Mouse (Mus musculus) CD4-positive helper T cell, adult 2 months (primary cell): ENCODE measurements around the gene 1700001C19Rik.
A peak's percentile ranks its signal among the peaks of the same experiment; 100 is the strongest.

ENCODE experiments used
- DNase-seq: peaks from one replicate; pipeline ENCODE4 v3.0.0-alpha.2; 2012; ENCODE audit warnings: low read depth, missing footprints, low spot score

Gene 1700001C19Rik

DNA sequence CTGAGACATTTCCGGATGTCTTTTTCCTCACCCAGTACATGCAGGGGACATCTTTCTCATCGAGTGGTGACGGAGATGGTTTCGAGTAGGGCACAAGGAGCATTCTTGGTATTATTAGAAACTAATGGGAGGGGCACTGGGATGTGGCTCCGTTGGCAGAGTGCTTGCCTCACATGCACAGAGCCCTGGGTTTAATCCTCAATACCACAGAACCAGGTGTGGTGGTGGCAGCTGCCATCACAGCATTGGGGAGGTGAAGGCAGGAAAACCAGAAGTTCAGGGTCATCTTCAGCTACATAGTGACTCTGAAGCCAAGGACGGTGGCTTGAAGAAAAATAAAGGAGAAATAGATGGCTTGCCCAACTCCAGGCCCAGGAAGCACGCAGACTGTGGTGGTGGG lies 25.0 kb upstream of the 1700001C19Rik start:
- DNase-seq, result no peak

DNA sequence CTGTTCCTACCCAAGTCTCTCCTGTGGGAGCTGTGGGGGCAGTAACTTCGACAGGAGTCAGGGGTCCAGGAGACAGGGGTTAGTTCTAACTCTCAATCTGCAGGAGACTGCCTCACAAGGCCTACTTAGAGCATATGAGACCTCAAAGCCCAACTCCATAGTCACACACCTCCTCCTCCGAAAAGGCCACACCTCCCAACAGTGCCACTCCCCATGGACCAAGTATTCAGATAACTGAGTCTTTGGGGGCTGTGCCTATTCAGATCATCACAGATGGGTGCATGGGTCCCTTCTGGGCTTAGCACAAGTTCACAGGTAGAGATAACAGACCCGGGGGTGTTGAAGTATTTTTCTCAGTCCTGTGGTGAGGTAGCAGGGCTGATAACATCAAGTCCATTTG lies 24.5 kb upstream of the 1700001C19Rik start:
- no peak for DNase-seq

DNA sequence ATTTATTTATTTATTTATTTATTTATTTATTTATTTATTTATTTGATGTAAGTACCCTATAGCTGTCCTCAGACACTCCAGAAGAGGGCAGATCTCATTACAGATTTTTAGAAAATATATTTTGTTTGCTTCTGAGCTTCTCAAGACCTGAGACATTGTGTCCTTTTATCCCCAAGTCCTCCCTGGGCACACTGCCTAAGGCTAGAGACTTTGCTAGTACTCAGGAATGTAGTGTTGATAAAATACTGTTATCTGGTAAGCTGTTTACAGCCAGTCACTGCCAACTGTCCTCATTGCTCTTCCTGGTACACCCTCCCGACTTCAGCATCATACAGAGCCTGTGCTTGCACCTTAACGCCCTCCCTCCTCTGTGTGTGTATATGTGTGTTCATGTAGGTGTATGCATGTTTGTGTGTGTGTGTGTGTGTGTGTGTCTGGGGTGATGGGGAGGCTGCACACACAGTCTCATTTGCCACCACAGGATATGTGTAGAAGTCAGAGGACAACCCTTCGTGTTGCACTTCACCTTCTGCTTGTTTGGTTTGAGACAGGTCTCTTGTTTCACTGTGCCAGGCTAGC lies 22.3 kb upstream of the 1700001C19Rik start:
- no peak for DNase-seq

DNA sequence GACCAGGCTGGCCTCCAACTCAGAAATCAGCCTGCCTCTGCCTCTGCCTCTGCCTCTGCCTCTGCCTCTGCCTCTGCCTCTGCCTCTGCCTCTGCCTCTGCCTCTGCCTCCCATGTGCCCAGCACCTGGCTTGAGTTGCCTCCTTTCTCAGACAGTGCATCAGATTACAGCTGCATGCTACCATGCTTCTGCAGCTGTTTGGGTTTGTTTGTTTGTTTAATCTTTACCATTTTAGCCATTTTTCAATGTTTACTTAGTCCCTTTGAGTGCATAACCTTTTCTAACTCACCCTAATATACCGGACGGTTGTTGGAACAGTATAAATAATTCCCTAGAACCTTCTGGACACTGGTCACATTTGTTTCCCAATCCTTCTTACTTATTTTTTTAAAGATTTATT lies 21.8 kb upstream of the 1700001C19Rik start:
- no peak for DNase-seq

DNA sequence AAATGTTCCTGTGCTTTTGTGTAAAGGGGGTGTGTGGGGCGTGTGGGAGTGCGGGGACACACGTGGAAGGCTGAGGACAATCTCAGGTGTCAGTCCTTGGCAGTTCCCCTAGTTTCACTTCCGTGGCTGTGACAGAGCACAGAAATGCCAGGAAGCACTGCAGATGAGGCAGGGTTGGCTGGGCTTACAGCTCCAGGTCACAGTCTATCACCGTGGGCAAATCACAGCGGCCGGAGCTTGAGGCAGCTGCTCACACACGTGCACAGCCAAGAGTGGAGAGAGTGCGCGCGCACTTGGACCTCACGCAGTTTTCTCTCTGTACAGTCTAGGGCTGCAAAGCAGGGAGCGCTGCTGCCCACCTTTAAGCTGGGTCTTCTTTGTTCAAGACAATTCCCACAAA lies 21.1 kb upstream of the 1700001C19Rik start:
- no peak for DNase-seq

DNA sequence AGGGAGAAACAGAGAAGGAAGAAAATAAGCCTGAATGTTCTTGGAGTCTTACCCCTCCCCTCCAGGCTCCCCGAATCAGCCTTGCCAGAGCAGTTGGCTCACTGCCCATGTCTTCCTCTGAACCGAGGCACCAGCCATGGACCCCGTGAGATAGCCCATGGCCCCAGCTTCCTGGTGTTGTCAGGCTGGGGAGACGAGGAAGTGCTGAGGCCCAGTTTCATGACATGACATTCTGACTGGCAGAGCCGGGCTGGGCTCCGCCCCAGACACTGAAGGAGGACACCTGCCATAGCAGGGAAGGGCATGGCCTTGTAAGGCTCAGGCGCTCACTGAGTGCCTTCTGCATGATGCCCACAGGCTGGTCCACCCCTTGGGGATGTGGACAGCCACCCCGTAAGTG lies 17.5 kb upstream of the 1700001C19Rik start:
- no peak for DNase-seq

DNA sequence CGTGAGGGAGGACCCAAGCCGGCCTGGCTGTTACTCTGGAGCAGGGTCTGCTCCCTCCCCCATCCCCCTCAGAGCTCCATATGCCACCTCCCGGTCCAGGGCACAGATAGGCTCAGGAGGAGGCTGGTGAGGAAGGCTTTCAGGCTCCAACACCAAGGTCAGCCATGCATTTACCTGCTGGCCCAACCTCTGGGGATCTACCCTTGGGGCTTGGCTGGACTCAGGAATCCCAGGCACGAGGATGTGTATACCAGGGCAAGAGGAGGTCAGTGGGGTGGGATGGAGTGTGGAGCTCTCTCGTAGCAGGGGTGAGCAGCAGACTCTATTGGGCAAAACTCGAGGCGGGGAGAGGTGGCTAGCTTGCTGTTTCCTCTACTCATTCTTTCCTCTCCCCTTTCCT lies 15.7 kb upstream of the 1700001C19Rik start:
- no peak for DNase-seq

DNA sequence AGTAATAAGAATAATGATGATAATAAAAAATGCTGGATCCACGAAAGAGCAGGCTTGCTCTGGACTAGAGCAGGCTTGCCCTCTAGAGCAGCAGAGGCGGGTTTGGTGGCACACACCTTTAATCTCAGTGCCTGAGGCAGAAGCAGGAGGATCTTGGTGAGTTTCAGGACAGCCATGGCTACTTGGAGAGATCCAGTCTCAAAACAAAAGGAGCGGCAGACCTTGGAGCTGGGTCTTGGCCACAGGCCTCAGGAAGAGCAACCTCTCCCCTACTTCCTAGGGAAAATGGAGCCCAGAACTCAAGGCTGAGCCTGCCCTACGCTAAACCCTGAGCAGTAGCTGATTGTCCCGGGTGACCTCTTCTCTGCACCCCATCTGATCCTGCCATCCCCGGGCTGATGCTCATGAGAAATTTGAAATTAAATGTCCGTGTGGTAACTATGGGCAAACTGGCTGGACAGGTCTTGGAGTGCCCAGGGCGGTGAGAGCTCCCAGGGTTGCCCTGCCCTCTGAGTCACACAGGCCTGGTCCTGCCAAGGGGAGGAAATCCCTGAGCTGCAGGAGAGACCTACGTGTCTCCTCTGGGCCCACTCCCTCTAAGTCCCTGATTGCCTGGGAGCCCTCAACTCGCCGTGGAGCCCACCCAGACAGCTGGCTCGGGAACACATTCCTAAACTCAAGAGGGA lies 13.8 kb upstream of the 1700001C19Rik start:
- DNase-seq, result no peak

DNA sequence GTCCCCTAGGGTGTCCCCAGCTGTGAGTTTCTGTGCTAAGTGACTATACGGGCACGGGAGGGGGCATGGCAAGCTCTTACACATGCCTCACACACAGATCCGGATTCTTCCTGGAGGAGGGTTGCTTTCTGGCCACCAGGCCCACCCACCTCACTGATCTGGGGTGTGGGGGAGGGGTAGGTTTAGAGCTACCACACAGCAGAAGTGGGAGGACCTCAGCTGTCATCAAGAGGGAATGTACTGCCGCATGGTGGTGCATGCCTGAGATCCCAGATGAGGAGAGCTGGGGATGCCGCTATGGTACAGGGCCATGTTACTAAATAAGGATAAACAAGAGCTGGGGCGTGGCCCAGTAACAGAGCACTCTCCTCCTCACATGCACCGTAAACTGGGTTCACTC lies 13.1 kb upstream of the 1700001C19Rik start:
- DNase-seq, result no peak

DNA sequence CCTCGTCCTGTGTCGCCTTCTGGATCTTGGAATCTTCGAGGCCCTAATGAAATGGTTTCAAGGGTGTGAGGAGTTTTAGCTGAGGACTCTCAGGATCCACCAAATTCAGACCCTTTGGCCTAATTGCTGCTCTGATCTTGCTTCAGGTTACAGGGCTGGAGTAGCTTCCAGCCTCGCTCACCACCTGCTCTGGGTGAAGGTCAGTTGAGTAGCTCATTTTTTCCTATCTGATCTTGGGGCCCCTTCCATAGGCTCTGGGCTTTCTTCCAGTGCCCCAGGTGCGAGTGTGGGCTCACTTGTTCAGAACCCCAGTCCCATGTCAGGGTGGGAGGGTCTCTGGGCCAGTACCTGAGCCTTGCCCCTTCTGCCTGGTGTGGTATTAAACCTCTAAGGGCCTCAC lies 12.3 kb upstream of the 1700001C19Rik start:
- DNase-seq, result no peak

DNA sequence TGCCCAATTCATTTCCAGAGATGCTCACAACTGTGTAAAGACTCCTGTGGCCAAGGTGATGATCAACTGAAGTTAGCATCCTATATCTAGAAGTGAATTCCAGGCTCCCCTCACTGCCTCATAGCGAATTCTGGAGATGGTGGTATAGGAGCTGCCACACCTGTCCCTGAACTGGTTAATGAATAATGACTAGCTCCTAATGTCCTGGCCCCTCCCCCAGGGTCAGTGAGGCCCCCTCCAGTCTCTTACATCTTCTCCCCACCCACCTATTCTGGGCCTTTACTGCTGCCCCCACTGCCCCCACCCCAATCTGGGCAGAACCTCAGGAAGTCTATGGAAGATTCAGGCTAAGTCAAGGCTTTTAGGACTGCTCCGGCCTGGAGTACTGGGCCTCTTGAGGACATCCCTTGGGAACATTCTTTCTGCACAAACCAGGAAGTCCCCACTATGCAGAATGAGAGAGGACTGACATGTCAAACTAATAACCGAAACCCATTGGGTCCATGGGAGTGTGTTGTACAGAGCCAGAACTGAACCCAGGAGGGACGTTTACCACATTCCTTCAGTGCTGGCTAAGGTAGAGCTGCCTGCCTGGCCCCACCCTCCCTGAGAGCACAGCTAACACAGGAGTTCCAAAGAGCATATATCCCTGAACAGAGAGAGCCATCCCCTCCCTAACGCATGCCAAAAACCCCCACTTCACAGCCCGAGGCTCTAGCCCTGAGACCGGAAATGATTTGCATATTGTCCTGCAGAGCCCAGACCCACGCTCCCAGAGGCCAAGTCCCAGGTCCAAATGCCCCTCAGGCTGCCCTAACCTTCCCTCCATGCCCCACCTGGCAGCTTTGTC lies 11.6 kb upstream of the 1700001C19Rik start:
- no peak for DNase-seq

DNA sequence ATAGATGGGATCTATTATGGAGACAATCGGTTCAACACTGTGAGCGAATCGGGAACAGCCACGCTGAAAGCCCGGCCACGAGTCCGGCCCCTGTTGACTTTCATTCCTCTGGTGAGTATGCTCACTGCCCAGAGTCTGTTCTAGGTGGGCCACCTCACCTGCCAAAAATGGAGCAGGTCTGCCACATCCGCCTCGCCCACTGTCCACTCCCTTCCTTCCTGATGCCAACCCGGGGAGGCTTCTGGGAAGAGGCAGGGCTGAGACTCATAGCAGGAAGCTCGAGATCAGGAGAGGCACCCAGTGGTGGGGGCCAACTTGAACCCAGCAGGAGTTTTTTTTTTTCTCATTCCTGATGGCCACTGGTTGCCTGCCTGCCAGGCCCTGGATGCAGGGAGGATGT lies 9.4 kb upstream of the 1700001C19Rik start:
- no peak for DNase-seq

DNA sequence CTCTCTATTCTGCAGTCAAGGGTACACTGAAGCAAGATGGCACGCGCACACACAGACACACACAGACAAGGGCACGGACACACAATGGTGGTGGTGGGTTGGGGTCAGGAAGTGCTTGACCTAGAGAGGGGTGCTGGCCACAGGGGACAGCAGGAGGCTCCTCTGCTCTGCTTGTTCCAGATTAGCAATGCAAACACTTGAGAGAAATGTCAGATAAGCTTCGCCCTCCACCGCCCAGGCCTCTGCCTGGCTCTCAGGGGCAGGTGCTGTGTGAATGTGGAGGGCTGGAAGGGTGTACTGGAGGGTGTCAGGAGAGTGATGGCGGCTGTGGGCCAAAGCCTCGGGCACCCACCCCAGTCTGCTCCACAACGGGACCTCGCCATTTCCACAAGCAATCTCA lies 8.8 kb upstream of the 1700001C19Rik start:
- DNase-seq, result no peak

DNA sequence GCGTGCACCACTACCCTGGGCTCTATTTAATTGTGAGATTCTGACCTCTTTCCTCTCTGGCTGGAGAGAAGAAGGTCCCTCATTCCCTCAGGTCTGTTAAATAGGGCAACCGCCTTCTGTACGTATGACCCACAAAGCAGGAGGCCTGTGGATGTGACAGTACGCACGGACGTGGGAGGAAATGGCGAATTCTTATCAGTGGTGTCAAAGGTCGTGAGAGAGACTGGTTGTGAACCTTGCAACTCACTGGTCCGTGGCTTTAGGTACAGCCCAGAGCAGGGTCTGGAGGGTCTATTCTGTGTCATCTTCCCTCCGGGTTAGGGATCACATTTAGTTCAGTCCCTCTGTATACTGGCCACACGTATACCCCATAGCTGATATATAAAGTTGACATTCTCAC lies 8.3 kb upstream of the 1700001C19Rik start:
- DNase-seq, result no peak

DNA sequence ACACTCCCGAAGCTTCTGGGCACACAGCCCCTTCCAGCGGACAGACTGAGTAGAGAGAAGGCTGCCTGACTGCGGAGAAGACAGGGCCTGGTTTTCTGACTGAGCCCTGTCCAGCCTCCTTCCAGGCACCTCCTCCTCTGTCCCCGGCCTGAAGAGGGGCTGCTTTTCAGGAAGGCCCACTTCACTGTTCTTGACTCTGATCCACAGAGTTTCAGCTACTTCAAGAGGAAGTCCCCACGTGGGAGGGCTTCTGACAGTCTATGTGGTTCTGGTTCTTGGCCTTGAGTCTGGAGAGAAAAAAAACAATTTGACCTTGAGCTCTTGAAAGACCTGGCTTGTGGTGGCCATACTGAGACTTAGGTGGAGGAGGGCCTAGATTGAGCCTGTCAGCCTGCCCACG lies 6.9 kb upstream of the 1700001C19Rik start:
- no peak for DNase-seq

DNA sequence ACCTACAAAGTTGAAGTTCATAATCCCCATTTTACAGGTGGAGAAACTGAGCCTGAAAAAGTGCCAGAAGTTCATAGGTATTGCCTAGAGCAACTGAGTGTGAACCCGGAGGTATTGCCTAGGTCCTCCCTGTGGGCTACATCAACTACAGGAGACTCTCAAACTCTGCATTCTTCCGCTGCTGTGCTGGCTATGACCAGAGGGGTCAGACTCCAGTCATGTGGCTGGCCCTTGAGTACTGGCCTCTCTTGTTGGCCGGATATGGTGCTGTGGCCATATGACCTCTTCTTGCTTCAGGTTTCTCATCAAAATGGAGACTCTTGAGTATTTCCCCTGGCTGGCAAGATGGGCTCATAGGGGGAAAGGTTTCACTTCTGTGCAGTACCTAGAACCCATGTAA lies 5.1 kb upstream of the 1700001C19Rik start:
- DNase-seq, result no peak

DNA sequence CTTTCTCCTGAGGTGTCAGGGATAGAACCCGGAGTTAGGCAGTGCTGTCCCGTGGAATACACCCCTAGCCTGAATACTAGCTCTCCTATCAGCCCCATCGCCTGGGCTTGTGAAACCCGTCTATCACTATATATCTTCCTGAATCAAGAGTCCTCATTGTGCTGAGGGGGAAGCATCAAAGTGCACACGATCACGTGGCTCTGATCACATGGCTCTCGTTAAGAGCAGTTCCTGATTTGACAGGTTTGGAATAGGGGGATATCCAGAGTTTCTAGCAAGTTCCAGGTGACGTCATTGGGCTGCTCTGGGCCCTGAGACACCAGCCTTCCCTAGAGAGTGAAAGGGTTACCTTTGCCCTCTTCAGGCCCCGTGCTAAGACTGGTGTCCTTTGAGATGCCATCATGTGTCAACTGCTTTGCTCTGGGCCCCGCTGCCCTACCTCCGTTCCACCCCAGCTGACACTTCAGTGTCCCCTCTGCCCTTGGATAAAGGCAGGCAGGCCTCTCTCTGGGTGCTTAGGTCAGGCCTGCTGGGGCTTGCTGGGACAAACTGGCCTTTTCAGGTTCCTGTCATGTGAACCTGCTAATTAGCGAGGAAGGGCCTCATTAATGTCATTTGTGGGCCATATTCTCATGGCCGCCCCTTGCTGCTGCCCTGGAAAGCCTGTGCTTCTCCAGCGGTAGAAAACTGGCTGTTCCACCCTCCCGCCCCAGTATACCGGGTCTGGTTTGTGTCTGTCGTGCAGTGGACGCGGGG lies 4.3 kb upstream of the 1700001C19Rik start:
- no peak for DNase-seq

DNA sequence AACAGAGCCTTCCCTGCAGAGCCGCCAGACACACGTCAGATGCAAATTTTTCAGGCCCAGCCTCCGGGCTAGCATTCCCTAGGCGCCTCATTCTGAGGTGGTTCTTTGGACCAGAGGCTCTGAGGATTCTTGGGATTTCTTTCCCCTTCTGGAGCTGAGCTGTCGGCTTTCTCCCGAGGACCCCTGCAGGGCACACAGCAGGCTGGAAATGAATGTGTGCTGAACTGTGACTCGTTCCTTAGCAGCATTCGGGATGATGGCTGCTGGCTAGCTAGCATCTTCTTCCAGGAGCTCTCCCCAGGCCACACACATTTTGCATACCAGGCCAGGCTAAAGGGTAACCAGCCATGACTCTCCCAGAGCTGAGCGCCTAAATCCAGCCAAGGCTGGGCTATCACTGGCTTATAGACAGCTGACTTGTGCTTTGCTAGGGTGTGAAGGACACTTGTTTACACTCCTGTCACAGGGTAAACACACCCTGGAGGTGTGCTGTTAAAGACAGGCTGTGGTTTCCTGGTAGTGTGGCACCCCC lies 3.2 kb upstream of the 1700001C19Rik start:
- no peak for DNase-seq

DNA sequence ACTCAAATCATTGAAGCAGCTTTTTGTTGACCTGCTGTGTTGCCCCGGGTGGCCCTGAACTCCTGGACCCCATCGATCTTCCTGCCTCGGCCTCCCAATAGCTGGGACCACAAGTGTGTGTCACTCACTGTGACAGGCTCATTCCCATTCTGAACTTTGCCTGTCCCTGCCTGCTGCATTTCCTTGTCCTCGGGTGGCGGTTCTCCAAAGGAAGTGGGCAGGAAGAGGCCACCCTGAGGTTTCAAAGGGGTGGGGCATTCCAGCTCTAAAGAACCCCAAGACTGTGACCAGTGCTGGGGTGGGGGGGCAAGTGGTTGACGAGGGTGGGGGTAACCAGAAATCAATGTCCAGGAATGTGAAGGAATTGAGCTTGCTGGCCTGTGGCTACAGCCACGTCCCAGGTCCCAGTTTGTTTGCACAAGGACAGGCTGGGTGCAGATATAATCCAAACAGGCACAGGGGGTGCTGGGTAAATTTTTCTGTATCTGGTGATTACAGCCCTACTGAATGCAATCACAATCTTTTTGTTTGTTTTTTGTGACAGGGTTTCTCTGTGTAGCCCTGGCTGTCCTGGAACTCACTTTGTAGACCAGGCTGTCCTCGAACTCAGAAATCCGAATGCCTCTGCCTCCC lies 2.3 kb upstream of the 1700001C19Rik start:
- DNase-seq, result peak; percentile 18

DNA sequence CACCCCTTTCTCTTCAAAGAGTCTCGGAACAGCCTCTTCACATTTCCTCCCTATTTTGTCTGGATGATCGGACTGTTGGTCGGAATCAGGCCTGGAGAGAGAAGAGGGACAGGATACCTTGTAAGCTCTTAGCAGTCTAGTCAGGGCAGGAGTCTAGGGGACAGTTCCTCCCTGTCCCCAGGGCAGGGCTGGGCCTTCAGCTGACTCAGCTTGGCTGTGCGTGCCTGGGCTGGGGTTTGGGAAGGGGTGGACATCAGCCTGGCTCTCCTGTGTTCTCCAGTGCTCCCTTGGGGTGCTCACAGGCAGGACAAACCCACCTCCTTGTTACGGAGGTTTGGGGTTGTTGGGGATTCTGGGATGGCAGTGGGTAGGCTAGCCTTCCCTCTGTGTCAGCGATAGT lies 1.4 kb upstream of the 1700001C19Rik start:
- no peak for DNase-seq

DNA sequence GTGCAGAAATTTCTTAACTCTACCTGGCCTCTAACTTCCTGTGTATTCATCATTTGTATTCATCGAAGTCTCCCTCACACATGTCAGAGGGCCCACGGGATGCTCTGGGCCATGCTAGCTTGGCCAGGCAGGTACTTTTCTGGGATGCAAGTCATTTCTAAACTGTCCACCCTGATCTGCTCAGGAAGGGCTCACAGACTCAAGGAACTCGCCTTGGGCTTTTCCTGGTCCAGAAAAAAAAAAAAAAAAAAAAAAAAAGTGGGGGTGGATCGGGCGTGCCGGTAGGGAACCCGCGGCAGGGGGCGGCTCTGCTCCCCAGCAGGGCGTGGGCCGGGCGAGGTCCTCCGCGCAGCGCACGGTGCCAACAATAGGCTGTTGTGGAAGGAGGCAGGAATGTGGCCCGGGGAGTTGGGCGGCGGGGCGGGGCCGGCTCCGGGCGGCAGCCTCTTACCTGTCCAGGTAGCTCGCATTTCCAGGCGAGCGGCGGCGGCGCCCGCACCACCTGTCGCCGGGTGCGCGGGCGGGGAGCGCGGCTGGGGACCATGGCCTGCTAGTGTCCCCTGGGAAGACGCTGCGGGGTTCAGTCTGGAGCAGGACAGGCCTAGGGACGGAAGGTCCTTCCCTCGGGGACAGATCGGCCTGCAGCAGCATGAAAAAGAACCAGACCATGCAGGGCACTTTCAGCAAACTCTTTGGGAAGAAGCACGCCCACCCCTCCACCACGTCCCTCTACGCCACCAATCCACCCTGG lies 845 bp downstream of the 1700001C19Rik start, which contains the start of gene AI661453:
AI661453 (plus strand) TSS at position 460 of the 751 bp plus-strand sequence.
- DNase-seq, result peak; percentile 10
